Mouse (Mus musculus) naive thymus-derived CD4-positive, alpha-beta T cell, adult 2 months (primary cell): ENCODE measurements at regions not wholly inside any gene's neighbourhood (a gene's known extent, or its start where the extent isn't known, plus 50 kb on each side); places are given as distances from the start of the nearest gene placed in this dataset.

Source experiments
- DNase-seq: peaks from one replicate; pipeline ENCODE4 v3.0.0-alpha.2; 2011; ENCODE audit warnings: low read depth

- no peak for DNase-seq
These were observed 84.7 kb downstream of the Trim52 start for GRCm38 (mm10) chr14:106190721-106191120.

- no peak for DNase-seq
These were observed 87.6 kb downstream of the Trim52 start for GRCm38 (mm10) chr14:106193583-106193982.

DNA sequence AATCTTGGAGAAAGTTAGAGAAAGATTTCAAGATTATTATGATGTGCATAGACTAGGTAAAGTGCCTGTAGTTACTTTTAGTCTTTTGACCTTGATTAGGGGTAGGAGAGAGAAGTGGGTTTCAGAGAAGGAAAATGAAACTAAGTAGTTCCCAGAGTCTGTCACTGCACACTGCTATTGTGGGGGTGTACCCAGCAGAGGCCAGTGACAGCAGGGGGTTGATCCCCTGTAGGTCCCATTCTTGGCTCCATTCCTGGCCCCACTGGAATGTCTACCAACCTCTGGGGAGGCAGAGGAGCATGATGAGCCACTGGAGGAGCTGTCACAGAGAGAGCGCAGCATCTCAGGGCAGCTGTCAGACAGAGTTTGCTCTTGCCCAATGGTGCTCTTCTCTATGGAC, 88.1 kb downstream of the Trim52 start:
- DNase-seq = no peak

DNA sequence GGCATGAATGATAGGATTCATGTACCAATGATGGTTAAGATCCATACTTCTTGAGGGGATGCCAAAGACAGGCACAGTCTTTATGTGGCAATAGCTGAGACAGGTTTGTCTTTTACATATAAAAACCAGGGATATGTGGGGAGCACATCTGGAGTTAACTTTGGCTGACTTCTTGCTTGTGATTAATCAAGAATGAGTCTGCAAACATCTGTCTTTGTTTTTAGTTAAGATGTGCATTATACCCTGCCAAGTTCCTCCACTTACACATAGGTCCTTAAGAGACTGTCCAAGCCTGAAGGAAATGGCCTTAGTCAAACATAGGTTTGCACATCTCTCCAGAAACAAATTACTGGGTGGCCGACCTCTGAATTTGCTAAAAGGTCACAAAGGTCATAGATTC, 91.8 kb downstream of the Trim52 start:
- DNase-seq = no peak

DNA sequence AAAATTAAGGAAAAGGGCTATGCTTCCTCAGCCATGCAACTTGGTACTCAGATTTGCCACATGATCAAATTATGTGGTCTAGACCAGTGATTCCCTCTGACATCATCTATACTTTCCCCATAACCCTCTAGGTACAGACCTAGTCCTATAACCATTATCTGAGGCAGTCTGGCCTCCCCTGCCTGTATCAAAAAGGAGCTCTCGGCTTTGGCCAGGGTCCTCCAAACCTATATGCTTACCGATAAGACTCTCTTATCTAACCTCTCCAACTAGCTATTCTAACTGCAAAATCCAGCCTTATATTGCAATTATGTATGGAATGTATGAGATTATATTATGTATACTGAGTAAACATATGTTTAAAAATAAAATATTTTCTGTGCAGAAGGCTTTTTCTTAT, 93.1 kb downstream of the Trim52 start:
- DNase-seq = no peak

DNA sequence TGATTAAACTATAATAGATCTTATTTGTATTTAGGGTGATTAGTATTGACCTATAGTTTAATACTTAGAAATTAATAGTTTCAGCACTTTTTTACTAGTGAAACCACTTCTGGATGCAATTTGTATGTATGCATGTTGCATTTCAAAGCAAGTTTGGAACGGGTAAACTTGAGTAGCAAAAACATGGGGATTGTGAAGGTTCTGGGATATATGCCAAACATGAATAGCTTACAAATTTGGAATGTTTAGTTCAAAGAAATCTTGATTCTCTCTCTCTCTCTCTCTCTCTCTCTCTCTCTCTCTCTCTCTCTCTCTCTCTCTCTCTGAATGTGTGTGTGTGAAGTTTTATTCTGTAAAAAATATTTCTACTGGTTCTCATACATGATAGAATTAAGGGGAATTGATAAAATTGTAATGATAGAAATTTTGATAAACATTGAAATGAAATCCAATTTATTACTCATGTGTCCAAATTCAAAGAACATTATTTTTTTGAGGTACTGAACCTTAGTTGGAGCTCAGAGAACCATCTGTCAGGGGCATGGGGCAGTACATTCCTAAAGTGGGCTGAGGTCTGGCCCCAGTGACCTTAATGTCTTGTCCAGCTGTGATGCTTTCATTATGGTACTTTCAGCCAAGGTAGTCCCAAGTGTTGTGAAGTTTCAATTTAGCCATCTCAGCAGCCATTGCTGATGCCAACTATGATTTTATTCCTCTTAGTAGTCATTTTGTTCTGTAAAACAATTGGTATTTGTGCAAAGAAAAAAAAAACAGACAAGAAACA, 93.7 kb downstream of the Trim52 start:
- DNase-seq = no peak

DNA sequence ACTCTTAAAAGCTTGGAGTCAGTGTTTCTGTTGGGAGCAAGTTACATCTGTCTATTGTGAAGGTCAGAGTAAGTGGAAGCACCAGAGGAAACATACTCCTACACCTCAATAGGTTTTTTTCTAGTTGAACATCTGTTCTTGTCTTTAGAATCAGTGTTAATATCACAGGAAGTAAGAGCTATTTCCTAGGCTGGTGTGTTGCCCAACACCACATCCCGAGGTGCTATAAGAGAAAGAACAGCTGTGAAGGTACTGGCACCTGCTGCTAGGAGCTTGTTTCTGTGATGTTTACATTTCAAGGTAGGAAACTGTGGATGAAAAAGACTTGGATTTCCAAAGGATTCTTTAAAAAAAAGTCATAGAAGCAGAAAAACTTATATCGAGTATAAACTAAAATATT, 105.1 kb downstream of the Trim52 start:
- DNase-seq = no peak

DNA sequence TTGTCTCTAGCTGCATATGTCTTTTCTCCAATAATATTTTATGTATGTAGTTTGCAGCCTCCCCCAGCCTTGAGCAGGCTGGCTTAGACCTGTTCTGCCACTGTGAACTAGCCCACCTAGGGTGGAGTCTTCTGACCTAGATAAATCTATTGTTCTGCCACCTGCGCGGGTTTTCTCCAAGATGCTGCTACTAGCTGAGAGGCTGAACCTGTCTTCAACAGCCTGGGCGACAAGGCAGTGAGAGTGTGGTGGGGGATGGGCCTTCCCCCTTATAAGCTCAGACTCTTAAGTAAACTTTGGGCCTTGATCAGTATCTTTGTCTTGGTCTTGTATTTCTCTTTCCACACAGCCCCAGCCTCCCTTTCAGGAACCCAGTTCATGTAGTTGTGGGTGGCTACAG, 111.7 kb downstream of the Trim52 start:
- DNase-seq = no peak

DNA sequence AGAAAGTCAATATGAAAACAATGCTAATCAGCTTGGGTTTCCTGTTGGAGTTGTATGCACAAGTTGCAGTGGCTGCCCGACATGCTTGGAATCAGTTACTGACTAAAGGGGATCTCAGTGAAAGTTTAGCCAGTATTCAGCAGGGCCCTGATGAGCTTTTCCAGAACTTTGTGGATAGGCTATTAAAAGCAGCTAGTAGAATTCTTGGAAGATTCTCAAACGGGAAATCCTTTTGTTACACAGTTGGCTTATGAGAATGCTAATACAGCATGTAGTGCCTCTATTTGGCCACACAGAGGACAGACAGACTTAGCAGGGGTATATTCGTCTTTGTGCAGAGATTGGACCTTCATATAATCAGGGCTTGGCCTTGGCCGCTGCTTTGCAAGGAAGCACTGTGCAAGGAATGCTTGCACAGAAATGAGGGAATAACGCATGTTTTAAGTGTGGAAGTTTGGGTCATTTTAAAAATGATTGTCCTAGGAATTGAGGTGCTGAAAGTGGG, 113.3 kb downstream of the Trim52 start:
- no peak for DNase-seq

DNA sequence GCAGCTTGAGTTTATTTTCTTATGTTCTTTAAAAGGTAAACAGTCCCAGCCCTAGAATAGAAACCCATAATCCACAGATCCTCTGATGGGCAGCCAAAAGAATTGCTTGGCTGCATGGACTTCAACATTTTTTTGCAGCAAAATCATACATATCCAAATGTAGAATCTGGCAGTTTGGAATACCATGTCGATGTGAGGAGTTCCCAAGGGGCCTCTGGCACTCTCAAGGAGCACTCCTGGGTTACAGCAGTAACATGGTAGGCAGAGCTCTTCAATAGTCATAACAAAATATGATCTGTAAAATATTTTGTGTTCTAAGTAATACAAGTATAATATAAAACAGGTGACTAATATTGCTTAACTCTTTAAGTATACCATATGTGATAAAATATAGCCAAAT, 119.4 kb downstream of the Trim52 start:
- DNase-seq = no peak

DNA sequence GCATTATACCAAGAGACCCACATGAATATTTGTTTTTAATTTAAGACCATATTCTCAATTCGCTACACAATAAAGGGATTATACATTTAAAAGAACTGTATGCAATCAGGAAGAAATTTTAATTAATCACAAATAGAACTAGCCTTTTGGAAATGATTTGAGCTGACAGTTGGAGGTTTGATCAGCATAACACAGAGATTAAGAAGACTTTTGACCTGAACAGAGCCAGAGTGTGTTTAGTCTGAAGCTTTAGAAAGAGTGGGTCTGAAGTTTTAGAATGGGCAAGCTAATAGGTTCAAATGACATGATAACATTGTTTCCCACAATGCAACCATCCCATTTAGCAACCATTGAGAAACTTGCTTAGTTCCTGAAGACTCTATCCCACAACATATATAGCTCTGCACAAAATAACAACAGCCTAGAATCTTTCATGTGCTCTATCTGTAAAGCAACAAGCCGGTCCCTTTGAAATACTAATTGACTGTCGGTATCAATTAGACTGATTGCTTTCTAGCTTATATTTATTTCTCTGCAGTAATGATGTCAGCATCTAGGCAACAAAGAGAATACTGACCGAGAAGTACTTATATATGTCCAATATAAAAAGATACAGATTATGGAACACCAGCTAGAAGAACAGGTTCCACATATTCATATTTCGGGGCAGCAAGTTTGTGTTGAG, 135.9 kb downstream of the Trim52 start:
- no peak for DNase-seq

DNA sequence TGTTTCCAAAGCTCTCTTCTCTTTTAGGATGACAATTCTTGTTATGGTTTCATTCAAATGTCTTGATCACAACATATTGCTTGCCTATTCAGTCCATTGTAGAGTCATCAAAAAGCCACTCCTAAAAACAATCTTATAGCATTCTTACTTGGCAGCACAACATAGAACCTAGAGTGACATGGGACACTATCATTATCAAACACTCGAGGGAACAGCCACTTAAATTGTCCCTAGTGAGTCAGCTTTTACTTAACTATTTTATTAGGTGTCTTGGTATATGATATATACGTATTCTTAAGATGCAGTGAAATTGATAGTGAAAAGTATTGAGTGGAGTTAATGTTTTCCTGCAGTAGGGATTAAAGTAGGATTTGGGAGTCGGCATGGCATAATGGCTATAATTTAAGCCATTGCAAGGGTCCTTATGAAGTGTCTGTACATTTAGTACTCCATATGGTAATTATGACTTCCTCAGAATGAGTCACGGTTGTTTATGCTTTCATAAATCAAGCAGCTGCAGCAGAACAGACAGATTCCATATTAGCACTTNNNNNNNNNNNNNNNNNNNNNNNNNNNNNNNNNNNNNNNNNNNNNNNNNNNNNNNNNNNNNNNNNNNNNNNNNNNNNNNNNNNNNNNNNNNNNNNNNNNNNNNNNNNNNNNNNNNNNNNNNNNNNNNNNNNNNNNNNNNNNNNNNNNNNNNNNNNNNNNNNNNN, 153.6 kb downstream of the Trim52 start:
- no peak for DNase-seq

DNA sequence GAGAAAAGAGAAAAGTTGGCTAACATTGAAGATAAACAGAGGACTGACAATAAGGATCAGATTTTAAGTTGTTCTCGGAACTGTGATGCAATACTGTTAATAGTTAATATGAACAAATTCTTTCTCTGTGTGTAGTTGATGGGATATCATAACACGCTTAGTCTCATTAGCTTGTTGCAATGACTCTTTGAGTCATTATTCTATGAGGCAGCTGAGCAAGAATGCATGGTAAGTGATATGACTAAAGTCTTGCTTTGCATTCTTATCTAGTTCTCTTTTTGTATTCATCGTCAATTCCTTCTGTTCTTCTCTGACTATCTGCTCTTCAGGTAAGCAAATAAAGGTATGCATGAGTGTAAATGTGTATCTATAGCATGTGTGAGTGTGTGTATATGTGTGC, 159.3 kb downstream of the Trim52 start:
- DNase-seq = no peak

DNA sequence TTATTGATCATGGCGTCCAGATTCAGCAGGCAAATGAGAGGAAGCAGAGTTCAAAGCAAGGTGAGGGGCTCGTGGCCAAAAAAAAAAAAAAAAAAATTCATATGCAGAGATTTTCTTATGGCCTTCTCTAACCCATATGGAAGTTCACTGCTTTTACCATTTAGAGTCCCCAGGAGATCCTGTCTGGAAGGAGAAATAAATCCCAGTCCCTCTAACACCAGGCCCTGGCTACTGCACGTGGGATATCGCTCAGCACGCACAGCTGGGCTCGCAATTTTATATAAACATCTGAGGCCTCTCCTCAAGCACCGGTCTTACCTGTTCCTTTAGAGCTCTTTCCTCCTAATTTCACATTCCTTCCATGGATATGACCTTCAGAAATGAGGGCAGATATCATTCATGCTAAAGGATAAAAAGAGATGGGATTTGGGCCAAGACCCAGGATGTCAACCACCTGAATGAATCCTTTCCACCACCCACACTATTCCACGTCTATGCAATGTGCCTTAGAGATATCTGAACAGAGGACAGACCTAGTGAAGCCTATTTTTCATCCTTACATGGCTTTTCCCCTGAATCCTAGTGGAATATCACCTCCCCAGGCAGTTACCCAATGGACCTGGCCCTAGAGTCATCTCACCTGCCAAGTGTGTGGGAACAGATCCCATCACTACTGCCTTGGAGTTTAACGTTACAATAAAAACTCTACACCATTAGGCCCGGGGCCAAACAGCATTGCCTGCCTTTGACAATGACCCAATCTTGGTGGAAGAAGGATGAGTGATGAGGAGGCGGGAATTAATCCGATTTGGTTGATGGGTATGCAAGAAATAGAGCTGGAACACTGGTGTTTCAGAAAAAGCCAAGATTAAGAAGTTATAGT, 161.9 kb downstream of the Trim52 start:
- no peak for DNase-seq

- no peak for DNase-seq
These were observed 163.7 kb downstream of the Trim52 start for GRCm38 (mm10) chr14:106269680-106270079.

GRCm38 (mm10) chr14:106313558-106313957, 207.6 kb downstream of the Trim52 start:
- DNase-seq = no peak

GRCm38 (mm10) chr14:106314079-106314551, 208.1 kb downstream of the Trim52 start:
- DNase-seq = no peak

DNA sequence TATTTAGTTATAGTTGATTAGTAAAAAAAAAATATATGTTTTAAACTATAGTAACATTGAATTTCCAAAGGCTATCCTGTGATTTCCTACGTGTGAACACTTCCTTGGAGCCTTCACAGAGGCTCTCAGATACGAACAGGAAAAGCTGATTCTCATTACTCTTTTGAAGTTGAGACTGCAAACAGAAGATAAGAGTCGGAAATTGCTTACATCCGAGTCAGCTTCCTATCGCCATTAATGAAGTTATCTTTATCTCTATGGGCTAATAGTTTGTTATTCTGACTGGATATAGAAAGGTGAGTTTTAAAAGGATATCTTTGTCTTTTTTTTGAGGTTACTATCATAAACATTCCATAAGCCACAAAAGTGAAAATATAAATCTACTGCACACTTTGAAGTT, 212.8 kb downstream of the Trim52 start:
- DNase-seq = no peak

DNA sequence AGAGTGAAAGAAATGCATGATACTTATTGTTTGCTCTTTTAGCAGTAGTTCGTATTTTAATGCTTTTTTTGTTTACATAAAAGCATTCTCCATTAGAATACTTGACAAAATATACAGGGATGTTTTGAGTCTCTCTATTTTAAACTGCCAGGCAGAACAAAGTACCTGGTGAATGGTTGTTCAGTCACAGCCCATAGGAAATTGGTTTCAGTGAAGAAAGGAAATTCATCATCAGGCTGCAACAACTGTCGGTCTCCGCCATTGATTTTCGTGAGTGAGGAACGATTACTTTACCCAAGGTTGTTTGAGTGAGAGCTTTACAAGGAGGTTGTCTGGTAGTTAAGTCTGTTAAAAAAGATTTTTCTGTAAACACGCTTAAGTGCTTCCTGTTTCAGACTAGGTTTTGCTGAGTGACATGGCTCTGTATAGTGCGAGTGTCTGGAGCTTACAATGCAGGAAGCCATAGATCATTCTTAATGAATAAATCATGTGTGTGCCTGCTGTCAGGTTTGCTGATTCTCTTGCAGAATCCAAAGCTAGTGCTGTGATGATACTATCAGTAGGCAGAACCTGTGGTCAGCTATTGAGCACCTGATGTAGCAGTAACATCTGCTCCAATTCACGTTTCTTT, 221.8 kb downstream of the Trim52 start:
- DNase-seq = no peak

- DNase-seq = no peak
These were observed 259.0 kb downstream of the Trim52 start for GRCm38 (mm10) chr14:106364767-106365623.
